Mouse (Mus musculus): ENCODE results near the gene Hes3.

Hes3 gene

DNA sequence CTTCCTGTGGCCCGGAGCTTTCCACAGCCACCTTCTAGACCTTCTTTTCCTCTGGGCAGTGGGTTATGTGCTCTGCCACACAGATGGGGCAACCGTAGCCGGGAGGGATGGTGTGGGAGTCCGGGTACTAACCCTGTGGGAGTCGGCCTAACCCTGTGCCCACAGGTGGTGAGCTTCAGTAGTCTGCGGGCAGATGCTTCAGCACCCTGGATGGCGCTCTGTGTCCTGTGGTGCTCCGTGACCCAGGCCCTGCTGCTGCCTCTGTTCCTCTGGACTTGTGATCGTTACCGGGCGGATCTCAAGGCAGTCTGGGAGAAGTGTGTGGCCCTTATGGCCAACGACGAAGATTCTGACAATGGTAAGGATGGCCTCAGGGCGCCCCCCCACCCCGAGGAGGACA is 9.9 kb downstream of the Hes3 start:
- DNase-seq (ENCODE audit: low spot score in 2 of 2) = no peak

DNA sequence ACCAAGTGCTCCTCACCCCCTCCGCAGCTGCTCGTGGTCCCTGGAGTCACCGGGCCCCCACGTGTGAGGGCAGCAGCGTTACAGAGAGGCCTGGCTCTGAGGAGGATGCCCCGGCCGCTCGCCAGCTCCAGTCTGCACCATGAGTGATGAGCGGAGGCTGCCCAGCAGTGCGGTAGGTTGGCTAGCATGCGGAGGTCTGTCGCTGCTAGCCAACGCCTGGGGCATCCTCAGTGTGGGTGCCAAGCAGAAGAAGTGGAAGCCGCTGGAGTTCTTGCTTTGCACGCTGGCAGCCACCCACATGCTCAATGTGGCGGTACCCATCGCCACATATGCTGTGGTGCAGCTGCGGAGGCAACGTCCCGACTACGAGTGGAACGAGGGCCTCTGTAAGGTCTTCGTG is 12.5 kb downstream of the Hes3 start:
- no peak for DNase-seq (ENCODE audit: low spot score in 2 of 2)

DNA sequence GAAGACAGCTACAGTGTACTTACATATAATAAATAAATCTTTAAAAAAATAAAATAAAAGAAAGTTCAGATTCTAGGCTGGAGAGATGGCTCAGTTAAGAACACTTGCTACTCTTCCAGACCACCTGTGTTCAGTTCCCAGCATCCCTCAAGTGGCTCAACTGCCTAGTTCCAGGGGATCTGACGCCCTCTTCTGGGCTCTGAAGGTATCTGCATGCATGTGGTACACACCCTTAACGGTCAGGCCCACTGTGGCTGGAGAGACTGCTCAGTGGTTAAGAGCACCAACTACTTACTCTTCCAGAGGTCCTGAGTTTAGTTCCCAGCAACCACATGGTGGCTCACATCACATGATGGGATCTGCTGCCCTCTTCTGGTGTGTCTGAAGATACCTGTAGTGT is 13.5 kb downstream of the Hes3 start:
- no peak for DNase-seq (ENCODE audit: low spot score in 2 of 2)

DNA sequence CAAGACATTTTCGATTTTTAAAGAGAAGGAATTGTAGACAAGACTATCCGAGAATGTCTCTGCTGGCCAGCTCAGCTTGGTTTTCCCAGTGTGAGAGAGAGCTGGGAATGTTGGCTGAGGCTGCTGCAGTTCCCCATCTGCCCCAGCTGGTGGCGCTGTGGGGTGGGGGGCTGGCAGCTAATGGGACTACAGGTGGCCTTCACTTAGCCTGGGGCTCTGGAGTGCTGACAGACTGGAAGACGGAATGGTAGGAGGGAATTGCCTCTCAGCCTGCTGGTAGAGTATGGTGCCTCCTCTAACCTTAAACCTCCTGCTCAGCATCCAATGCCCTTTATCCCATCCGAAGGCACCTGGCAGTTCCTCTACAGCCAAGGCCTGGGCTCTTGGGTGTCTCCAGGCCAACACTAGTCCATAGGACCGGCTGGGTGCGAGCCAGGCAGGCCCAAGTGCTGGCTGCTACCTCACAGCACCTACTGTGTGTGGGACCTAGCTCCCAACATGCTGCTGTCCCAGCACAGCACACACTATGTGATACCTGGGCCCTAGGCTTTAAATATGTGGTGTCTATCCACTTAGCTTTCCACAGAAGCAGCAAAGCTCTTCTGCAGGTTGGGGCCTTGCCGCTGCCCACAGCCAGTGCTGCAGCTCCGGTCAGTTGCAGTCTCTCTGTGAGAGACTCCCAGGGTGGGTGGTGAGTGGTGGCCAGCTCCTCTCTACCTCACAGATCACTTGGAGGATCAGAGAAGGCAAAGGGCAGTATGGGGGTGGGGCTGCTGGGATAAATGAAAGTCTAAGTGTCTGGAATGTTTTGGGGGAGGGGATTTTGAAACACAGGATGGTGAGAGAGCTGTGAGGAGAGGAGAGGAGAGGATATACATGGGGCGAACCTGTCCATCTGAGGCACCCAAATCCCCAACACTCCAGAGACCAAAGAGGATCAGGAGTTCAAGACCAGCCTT is 14.8 kb downstream of the Hes3 start:
- DNase-seq (ENCODE audit: low spot score in 2 of 2) = no peak

DNA sequence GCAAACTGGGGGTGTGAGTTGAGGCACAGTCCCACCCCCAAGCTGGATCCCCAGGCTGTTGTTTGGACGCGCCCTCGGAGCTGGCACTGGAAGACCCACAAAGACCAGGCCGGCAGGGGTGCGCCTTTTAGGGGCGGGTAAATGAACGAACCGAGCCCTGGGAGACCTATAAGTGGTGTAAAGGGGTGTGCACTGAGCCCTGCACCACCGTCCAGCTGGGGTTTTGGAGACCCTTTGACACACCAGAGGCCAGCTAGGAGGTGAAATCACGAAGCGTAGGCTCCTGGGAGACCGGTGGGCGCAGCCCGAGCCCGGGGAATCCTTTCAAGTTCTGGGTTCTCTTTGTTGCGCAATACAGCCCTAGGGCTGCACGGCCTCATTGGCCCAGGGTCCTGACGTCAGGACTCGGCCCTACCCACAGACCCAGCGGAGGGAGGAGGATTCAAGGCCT is 16.8 kb downstream of the Hes3 start:
- no peak for DNase-seq (ENCODE audit: low spot score in 2 of 2)

DNA sequence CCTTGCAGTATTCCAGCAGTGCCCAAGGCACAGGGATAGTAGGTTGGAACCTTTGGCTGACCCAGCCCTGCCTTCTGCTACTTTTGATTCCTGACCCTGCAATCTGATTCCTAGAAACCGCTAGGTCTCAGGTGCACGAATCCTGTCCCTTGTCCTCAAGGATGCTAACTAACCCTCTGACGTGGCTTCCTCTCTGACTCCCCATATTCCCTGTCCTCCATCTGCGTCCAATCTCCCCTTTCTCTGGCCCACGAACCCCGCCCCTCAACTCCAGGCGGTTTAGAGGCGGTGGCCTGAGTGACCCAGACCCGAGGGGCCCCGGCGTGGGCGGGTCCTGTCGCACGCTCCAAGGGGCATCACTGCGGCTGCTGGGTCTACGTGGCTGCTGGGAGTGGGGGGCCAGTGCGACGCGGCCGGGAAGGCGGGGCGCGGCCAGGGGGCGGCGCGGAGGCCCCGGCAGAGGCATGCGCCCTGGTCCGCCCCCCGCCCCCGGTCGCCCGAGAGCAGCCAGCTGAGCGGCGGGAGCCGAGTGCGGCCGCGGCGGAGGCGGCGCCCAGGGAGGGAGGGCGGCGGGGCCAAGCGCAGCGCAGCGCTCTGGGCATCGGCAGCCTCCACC is 17.7 kb downstream of the Hes3 start, which contains the start of gene Gpr153:
Gene Gpr153, plus strand, starts transcription at position 612 of the 616 bp plus-strand sequence.
- no peak for DNase-seq (ENCODE audit: low spot score in 2 of 2)

DNA sequence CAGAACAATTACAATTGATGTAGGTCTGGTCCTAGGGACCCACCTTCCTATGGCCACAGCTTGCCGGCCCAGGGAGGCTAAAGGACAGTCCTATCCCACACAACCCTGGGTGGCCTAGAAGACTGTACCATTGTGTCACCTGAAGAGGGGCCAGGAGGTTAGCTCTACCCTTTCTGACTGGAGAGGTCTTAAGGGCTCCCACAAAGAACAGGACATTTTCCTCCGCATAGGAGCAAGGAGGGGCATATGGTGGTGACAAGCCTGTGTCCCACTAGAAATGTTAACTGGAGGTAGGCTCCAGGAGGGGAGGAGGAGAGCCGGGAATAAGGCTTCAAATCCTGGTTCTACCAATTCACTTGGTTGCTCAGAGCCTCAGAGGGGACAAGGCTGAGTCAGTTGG is 18.3 kb downstream of the Hes3 start:
- DNase-seq (ENCODE audit: low spot score in 2 of 2) = no peak

DNA sequence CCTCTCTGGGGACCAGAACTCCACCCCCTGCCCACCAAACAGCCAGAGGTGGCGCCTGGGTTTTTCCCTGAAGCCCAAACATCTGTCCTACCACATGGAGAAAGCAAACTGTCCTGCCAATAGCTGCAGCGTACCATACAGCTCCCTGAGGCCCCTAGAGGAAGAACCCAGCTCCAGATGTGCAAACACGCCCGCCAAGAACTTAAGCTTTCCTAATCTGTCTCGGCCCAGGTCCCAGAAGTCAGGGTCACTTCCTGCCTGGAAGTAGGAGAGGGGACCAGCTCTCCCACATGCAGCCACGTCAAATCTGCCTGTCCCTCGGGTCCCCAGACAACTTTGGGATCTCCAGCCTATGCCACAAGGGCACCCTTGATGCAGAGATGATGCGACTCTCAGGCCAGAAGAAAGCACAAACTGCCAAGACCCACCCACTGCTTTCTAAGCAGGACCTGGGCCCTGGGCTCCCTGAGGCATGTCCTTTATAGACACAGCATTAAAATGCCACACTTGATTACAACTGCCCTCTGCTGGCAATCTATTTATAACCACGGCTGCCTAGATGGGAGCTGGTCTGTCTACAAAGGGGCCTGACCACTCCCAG is 18.9 kb downstream of the Hes3 start:
- DNase-seq (ENCODE audit: low spot score in 2 of 2) = no peak

DNA sequence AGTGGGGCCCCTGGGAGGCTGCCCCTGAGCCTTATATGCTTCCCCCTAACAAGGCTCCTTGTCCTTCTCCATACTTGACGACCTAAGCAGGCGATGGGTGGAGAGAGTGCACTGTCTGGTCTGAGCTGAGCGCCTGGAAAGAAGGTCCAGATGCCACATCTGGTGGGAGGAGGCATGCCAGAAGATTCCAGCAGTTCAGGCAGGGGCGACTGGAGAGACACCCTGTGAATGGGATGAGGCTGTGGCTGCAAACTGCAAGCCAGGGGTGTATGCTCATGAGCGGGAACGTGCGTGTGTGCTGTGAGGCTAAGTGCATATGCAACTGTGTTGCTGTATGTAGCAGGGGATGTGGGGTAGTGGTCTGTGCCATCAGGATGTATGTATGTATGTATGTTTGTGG is 19.5 kb downstream of the Hes3 start:
- no peak for DNase-seq (ENCODE audit: low spot score in 2 of 2)

DNA sequence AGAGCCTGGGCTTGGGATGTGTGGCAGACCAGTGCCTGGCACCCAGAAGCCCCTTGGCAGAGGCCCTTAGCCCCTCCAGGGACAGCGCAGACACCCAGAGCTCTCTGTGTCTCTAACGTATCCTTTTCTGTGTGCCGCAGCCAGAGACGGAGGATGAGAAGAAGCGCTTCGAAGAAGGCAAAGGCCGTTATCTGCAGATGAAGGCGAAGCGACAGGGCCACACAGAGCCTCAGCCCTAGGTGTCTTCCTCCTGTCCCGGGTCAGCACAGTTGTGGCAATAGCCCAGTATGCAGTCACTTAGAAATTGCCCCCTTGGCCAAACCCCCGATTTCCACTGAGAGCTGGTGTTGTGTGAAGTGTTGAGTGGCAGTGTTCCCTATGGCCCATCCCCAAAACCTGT is 20.1 kb downstream of the Hes3 start:
- DNase-seq (ENCODE audit: low spot score in 2 of 2) = no peak

DNA sequence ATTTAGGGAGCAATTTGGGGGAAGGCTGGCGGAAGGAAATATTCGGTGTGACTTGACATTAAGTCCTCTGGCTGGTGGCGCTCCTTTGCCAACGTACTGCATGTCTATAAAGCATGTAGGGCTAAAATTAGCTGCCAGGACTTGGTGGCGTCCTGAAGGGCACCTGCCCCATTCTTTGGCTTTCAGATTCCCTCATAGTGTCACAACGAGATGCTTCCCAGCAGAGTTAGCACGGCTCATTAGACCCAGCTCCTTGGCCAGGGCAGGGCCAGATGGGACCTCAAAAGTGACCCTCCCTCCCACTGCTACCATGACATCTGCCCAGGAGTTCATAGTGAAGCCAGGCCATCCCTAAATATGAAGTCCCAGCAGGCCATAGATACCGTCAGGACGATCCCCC is 20.9 kb downstream of the Hes3 start:
- DNase-seq (ENCODE audit: low spot score in 2 of 2) = no peak

DNA sequence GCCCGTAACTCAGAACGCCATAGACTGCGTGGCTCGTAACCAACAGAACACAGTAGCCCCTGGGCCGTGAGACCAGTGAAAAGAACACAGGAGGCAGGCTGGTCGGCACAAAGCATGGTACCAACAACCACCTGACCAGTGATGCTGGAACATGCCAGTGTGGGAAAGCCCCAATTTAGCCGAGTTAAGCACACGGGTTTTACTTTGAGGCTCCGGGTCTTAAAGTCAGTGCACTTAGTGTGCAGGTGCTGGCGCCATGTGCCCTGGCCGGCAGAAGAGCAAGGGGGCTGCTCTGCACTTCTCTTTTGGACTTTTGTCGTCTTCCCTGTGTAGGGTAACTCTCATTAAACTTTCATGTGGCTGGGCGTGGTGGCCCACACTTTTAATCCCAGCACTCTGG is 21.5 kb downstream of the Hes3 start:
- DNase-seq (ENCODE audit: low spot score in 2 of 2) = no peak

DNA sequence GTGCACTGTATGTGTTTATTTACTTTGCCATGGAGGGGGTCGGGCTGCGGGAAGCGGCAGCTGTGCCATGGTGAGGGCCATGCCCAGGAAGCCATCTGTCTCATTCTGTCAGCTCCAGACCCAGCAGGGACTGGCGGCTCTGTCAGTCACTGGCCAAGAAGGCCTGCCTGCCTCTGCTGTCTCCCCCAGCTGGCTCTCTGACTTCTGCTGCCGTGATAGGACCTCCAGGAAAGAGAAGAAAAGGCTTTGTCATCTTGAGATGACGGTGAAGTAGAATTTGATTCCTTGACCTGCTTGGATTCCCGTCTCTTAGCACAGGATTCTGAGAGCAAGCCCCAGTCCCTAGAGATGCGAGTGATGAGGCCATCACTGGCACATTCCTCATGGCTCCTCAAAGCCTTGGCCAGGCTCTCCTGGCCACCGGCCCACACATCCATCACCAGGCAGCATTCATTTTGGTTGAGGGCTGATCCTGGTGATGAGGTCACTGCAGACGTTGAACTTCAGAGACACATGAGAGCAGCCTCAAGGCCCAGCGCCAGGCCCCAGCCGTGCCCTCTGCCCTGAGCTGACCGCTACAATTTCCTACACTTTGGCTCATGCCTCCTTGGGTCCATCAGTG is 23.6 kb downstream of the Hes3 start:
- DNase-seq (ENCODE audit: low spot score in 2 of 2) = no peak

DNA sequence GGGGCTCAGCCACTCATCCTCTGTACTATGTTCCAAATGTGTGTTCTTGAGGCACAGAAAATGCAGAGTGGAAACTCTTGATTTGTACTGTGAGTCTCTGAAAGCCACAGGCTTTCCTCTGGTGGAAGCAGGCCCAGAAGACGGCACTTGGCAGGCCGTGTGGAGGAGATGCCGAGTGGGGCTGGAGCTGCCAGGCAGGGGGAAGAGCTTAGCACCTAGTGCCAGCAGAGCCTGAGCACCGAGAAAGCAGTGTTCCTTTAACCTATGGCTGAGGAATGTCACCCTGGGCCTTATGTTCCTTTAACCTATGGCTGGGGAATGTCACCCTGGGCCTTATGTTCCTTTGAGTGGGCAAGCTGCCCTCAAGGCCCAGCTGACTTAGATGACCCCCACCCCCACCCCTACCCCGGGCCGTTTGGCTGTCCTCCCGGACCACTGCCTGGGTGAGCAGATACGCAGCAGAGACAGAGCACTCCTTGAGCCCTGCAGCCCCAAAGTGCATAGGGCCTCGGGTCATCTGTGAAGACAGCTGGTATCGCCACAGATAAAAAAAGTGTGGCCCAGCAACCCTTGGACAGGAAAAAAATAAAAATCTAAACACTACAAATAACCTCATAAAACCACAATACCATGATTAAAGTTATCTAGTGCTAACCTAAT is 25.1 kb downstream of the Hes3 start:
- DNase-seq (ENCODE audit: low spot score in 2 of 2) = no peak

DNA sequence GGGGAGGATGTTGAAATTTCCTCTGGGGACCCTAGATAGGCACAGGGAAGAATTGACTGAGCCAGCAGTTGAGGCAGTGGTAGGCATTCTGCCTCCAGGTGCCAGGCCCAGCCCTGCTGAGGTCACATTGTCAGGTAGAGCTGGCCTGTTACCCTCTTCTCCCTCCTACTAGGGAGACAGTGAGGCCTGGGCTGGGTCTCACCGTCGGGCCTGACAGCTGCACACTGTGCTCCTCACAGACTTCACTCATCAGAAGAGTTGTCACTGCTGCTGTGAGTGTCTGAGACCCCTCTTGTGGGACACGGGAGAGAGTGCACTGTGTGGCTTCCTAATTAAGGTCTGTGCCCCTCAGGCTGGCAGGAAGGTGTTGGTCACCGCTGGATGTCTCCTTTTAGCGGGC is 25.7 kb downstream of the Hes3 start:
- no peak for DNase-seq (ENCODE audit: low spot score in 2 of 2)

DNA sequence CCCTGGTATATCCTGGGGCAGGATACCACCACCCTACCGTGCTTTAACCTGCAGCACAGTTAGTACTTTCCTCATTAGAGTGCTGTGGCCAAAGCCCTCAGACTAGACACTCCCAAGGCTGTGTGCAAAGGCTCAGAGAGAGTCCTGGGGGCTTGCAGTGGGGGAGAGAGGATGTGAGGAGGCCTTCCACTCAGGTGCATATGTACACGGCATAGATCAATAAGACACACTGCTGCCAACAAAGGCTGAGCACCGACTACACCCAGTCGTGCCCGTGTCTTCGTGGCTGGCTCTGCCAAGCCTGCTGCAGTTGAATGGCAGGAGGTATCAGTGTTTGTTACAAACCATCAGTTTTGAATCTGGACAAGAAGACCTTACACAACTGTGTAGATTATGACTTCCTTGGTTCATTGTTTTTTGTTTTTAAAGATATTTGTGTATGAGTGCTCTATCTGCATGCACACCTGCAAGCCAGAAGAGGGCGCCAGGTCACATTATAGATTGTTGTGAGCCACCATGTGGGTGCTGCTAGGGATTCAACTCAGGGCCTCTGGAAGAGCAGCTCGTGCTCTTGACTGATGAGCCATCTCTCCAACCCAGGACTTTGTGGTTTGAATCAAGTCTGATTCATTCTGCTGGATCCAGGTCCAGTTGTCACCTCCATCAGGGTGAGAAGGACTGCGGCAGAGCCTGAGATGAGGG is 26.4 kb downstream of the Hes3 start:
- no peak for DNase-seq (ENCODE audit: low spot score in 2 of 2)

DNA sequence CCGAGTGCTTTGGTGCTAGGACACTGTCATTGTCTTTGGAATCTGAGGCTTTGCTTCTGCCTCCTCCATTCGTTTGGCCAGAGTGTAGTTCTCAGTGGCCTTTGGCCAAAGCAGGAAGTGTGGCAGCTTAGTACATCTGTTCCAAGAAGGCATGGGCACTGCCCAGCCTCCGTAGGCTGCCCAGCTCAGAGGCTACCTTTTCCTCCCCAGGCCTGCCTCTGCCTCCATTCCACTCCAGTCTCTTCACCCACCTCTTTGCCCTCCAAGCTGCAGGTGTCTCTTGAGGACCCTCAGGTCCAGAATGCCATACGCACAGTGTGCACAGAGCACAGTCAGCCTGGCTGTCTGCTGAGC is 27.3 kb downstream of the Hes3 start:
- no peak for DNase-seq (ENCODE audit: low spot score in 2 of 2)

DNA sequence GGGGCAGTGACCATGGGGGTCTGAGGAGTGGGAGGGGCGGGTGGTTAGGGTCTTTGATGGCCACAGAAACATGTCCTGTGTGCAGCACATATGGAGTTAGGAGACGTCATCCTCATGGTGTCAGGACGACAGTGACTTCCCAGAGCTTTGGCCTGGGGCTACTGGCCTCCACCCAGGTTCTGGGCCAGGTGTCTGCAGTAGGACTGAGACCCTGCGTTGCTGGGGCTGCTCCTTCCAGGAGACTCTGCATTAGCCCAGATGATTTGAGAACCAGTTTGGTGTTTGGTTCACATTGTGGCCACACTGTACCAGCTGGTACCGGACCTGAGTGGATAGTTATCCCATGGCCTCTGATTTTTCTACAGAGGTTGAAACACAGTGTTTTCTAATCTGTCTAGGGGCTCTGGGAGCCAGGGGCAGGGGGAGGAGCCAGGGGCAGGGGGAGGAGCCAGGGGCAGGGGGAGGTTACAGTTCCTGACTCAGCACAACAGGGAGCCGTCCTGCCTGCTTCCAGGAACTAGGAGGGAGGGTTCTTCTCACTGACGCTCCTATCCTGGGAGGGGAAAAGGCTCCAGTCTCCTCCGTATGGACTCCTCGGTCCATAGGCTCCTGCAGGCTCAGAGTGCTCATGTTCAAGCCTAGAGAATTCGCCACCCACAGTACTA is 27.8 kb downstream of the Hes3 start:
- DNase-seq (ENCODE audit: low spot score in 2 of 2) = no peak

DNA sequence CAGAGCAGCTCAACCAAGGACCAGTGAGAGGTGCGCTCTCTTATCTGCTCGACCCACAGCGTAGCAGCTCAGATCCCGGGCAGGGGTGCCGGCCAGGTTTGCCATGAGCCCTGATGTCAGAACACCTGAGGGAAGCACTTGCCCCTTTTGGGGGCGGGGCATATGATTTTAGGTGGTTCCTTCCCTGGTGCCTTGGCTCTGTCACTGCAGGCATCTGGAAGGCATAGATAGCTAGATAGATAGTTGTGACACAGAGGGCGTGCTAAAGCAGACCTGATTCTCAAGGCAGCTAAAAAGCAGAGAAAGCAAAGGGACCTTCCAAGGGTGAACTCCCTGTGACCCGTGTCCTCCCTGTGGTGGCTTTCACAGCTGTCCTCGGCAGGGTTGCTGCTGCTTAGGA is 28.4 kb downstream of the Hes3 start:
- no peak for DNase-seq (ENCODE audit: low spot score in 2 of 2)

DNA sequence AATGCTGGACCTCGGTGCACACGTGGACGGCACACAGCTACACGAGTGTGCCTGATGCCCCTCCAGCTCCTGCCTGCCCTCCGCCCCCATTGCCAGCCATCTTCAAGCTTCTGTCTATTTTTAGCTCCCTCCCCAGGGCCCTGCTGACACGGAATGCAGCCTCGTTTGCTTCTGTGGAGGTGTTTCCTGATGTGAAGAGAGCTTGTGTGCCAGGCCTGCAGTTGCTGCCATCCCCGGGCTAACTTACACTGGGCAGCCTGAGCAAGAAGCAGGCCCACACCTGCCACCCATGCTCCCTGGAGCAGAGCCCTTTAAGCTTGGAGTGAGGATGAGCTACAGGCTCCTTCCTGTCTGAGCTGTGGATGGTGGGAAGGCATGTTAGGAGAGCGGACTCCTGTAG is 29.3 kb downstream of the Hes3 start:
- DNase-seq (ENCODE audit: low spot score in 2 of 2) = no peak

DNA sequence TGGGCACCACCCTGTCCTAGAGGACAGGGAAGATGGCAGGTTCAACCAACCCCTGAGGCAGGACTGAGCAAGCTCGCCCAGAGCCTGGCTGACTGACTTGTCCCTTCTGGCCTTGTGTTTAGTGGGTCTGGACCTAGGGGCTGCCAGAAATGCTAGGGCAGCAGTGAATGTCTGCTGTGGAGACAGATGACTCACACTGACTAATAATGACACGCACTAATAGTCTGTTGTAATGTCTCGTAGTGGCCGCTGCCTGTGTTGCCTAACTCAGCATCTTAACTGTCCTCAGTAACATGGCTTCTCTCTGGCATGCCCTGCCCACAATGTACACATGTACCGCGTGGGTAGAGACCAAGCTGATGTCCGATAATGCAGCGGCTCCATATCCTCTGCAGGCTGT is 31.0 kb downstream of the Hes3 start:
- no peak for DNase-seq (ENCODE audit: low spot score in 2 of 2)
